8 mouse cellular contexts compared by ENCODE assay signal in genomic region chr8:70897681-70898413, GRCm38 (mm10). TPM values are rescaled to one million over a fixed set of nuclear protein-coding genes. Genes with fewer than 3 reads are reported as not detected.
DNase-seq lines count a peak whose midpoint lies in the region; ATAC-seq lines count a peak whose summit lies in the region.

No protein-coding gene starts in this region.

- peak; percentile 31 for ATAC-seq in activated CD4-positive, CD25-positive, alpha-beta regulatory T cell, adult 4 months
- peak; percentile 66 for ATAC-seq in megakaryocyte, adult 5-6 weeks (ENCODE audit: poor library complexity, severe bottlenecking)

- peak; percentile 87 to 93 for DNase-seq in cerebellum, postnatal 4 days (ENCODE audit: low spot score in 2 of 2)
- DNase-seq in gastrocnemius, postnatal 10 days, result peak; percentile 85
- peak; percentile 92 for DNase-seq in induced T-regulatory cell, adult 2 months (ENCODE audit: low read depth)
- DNase-seq in left cerebral cortex, adult 8-10 months (ENCODE audit: low spot score in 2 of 2), result peak; percentile 68 to 87
- peak; percentile 83 for DNase-seq in right cerebral cortex, postnatal 14 days
- peak; percentile 84 for DNase-seq in urinary bladder, postnatal 25 days (ENCODE audit: low spot score)

RNA-seq across cellular contexts. Expression of gene Rpl18a, which starts 0.6 kb away (rescaled TPM):
- over 10,000 TPM; 10,302 to 10,714 TPM for polyA plus RNA-seq in activated CD4-positive, CD25-positive, alpha-beta regulatory T cell, adult 4 months (2017; shearing (Covaris generic))
- total RNA-seq in gastrocnemius, postnatal 10 days (2021), result 1,000 to 10,000 TPM; 1,533 to 1,604 TPM
- total RNA-seq in left cerebral cortex, adult 8-10 months (2022), result 100 to 1,000 TPM; 653 to 769 (median 710) TPM
- 5,087 and 5,550 TPM in 2 replicates for total RNA-seq in megakaryocyte, adult 5-6 weeks (2015)
- total RNA-seq in megakaryocyte, adult 5-6 weeks (2017), result 1,590 and 1,750 TPM in 2 replicates

RNA-seq across cellular contexts. Expression of gene Slc5a5, which starts 5.3 kb away (rescaled TPM):
- polyA plus RNA-seq in activated CD4-positive, CD25-positive, alpha-beta regulatory T cell, adult 4 months (2017; shearing (Covaris generic)), result not detected
- under 1 TPM in 1 of 2 experiments, not detected in 1; 0.09 TPM for total RNA-seq in gastrocnemius, postnatal 10 days (2021)
- total RNA-seq in left cerebral cortex, adult 8-10 months (2022), result 10 to 100 TPM; 10.2 to 11.9 (median 11.5) TPM
- total RNA-seq in megakaryocyte, adult 5-6 weeks (2015), result 0.07 TPM in 1 of 2 replicates, not detected in the other
- not detected in 2 replicates for total RNA-seq in megakaryocyte, adult 5-6 weeks (2017)

RNA-seq across cellular contexts. Expression of gene Map1s, which starts 7.9 kb away (rescaled TPM):
- polyA plus RNA-seq in activated CD4-positive, CD25-positive, alpha-beta regulatory T cell, adult 4 months (2017; shearing (Covaris generic)), result 10 to 100 TPM; 13.5 to 17.4 TPM
- total RNA-seq in gastrocnemius, postnatal 10 days (2021), result 10 to 100 TPM; 17.3 to 24.5 TPM
- 100 to 1,000 TPM in 1 of 4 experiments, 10 to 100 TPM in 3; 89.4 to 101 (median 91.1) TPM for total RNA-seq in left cerebral cortex, adult 8-10 months (2022)
- 15.0 and 17.1 TPM in 2 replicates for total RNA-seq in megakaryocyte, adult 5-6 weeks (2015)
- total RNA-seq in megakaryocyte, adult 5-6 weeks (2017), result 11.3 and 11.8 TPM in 2 replicates

RNA-seq across cellular contexts. Expression of gene Ccdc124, which starts 24.1 kb away (rescaled TPM):
- polyA plus RNA-seq in activated CD4-positive, CD25-positive, alpha-beta regulatory T cell, adult 4 months (2017; shearing (Covaris generic)), result 100 to 1,000 TPM in 1 of 2 experiments, 10 to 100 TPM in 1; 75.7 to 106 TPM
- 10 to 100 TPM; 42.8 to 45.0 TPM for total RNA-seq in gastrocnemius, postnatal 10 days (2021)
- 10 to 100 TPM; 76.5 to 94.5 (median 85.6) TPM for total RNA-seq in left cerebral cortex, adult 8-10 months (2022)
- 32.7 and 38.9 TPM in 2 replicates for total RNA-seq in megakaryocyte, adult 5-6 weeks (2015)
- 36.8 and 47.6 TPM in 2 replicates for total RNA-seq in megakaryocyte, adult 5-6 weeks (2017)

RNA-seq across cellular contexts. Expression of gene Kcnn1, which starts 34.8 kb away (rescaled TPM):
- polyA plus RNA-seq in activated CD4-positive, CD25-positive, alpha-beta regulatory T cell, adult 4 months (2017; shearing (Covaris generic)), result not detected
- total RNA-seq in gastrocnemius, postnatal 10 days (2021), result 1 to 10 TPM; 3.7 to 3.8 TPM
- total RNA-seq in left cerebral cortex, adult 8-10 months (2022), result 10 to 100 TPM; 15.7 to 28.6 (median 17.7) TPM
- not detected in 2 replicates for total RNA-seq in megakaryocyte, adult 5-6 weeks (2015)
- total RNA-seq in megakaryocyte, adult 5-6 weeks (2017), result 0.33 TPM in 1 of 2 replicates, not detected in the other

Comparison
In these comparisons a context has a peak if more than half of its experiments do, and no peak if none do; other contexts are left out.
1. Peak in every context shown above with its lines: DNase-seq and ATAC-seq.
2. RNA of gene Slc5a5, which starts 5.3 kb away (total RNA-seq): 10.2 to 11.9 TPM in left cerebral cortex, adult 8-10 months; 0.09 TPM in gastrocnemius, postnatal 10 days and 0.07 TPM in megakaryocyte, adult 5-6 weeks; every median in the first group is over 10 times any median in the second.